Mouse (Mus musculus) CD8-positive naive resting alpha-beta T cell, adult 2 months (primary cell): ENCODE measurements around the gene Dpm2.
A peak's percentile ranks its signal among the peaks of the same experiment; 100 is the strongest.

ENCODE experiments used
- DNase-seq, 2 experiments: peaks; one replicate each; pipeline ENCODE4 v3.0.0; 2022; ENCODE audit warnings: low read depth in 2 of 2, low spot score in 2 of 2

The Dpm2 gene

DNA sequence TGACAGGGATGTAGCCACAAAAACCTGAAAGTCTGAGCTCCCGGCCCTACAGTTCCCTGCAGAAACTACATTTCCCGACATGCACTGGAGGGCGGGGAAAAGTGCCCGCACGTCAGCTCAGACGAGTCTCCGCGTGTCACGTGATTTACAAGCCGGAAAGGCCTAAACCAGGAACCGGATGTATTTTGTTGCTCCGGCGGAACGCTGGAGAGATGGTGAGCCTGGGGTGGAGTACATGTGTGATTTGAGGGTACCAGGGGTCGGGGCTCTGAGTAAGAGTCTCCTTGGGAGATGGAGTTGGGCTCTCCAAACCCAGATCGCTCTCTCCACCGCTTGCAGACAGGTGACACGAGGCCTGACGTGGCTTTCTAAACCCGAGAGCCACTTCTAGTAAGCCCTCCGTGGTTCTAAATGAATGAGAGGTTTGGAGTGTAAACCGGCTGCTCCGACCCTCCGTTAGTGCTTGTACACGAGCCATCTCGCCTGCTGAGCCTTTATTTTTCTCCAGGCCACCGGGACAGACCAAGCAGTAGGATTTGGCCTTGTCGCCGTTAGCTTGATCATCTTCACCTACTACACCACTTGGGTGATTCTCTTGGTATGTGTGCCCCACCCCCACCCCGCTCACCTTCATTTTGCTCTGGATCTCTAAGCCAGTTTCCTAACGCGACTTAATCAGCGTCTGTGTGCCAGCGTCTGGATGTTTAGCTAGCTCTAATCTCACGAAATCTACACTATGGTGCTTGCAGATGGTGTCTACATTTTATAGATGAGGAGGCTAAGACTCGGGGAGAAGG, at the start of gene Dpm2:
Gene Dpm2 (plus strand): TSS at position 161 of the 797 bp plus-strand sequence.
- peak; percentile 79 to 86 for DNase-seq

- DNase-seq: no peak
Measured at GRCm38 (mm10) chr2:32524536-32525031, 46.1 kb upstream of the Dpm2 start.

- no peak for DNase-seq
Measured at GRCm38 (mm10) chr2:32525816-32526215, 44.8 kb upstream of the Dpm2 start.

- no peak for DNase-seq
Measured at GRCm38 (mm10) chr2:32527468-32527966, 43.1 kb upstream of the Dpm2 start.

GRCm38 (mm10) chr2:32528326-32528725, 42.3 kb upstream of the Dpm2 start:
- no peak for DNase-seq

DNA sequence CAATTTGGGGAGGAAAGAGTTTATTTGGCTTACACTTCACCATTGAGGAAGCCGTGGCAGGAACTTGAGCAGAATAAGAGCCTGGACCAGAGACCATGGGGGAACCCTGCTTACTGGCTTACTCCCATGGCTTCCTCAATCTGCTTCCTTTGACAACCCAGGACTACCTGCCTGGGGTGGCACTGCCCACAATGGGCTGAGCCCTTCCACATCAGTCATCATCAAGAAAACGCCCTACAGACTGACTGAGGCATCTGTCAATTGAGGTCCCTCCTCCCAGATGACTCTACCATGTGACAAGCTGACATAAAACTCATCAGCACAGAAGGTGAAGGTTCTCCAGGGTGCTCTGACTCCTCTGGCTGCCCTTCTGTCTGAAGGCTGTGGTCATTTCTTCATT, 40.2 kb upstream of the Dpm2 start:
- DNase-seq: no peak

- no peak for DNase-seq
Measured at GRCm38 (mm10) chr2:32533163-32533562, 37.5 kb upstream of the Dpm2 start.

DNA sequence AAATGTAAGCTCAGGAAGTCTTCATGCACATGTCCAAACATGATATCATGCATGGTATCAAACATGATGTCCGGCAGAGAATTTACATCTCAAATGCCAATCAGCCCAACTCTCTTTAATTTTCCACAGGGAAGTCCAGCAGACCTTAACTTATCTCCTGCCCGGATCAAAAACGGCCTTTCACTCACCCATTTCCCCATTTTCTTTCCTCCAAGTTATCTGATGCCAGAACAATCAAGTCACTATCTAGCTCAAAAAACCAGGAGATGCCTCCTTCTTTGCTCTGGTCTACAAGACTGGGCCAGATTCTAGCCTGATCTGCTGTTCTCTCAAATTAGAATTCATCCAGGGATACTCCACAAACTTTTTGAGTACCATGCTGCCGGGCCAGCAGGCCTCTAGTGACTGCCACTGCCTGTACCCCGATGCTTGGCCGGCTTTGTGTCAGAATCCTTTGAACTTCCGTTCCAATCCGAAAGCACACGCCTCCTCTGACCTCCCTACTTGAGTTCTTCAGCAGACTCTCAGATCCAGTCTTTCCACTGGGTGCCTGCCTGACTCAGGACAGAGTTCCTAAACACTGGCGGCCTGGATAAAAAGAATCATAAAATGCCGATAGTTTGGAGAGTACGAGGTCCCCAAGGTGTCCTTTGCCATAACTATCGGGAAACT, 36.5 kb upstream of the Dpm2 start:
- no peak for DNase-seq

- peak; percentile 96 to 97 for DNase-seq
Measured at GRCm38 (mm10) chr2:32534733-32535471, 35.8 kb upstream of the Dpm2 start, which contains the start of gene Fam102a. Gene Fam102a, plus strand, starts transcription at chr2:32535332.

DNA sequence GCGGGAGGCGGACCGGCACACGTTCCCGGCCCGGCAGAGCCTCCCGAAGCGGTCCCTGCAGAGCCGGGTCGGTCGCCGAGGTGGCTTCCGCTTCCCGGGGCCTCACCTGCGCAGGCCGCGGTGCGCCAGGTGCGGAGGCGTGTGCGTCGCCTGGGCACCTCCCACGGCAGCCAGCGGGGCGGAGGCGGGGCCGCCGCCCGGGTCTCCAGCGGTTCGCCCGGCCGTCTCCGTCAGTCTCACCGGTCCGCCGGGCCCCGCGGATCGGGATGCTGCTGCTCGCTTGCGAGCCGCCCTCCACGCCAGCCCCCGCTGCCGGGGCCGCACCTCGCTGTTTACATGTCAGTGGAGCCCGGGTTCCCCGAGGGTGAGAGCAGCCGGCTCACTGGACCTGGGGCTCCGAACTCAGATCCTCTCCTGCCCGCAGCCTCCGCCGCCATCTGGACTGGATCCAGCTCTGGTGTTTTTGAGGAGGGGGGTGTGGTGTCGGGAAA, 35.1 kb upstream of the Dpm2 start:
- DNase-seq: peak in 1 of 2 experiments; percentile 67

GRCm38 (mm10) chr2:32536086-32536633, 34.5 kb upstream of the Dpm2 start:
- no peak for DNase-seq

DNA sequence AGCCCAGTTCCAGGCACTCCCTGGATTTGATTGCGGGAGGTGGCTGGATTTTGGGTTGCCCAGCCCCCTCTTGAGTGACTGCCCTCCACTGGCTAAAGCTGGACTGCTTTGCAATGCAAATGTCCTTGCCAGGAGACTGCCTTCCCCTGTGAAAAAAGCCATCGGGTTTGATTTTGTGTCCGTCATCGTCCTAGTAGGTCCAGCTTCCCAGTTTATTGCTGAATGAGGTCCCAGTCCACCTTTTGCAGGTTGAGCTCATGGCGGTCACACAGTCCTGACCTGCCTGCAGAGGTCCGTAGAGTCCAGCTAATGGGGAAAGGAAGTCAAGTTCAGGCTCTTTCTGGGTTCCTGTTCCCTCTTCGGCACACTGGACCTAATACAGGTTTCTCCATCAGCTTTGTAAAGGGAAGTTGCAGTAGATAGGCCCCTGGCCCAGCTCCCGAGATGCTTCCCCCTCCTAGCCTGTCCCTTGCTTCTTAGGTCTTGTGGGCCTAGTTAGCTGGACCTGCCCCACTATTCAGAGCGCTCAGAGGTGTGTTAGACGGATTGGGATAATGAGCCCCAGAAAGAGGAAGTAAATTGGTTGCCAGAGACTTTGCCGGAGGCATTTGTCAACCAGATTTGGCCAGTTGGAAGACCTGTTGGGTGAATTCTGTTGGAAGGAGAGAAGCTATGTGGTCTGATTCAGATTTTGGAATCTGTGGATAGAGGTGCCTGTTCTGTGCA, 33.9 kb upstream of the Dpm2 start:
- no peak for DNase-seq

- DNase-seq: no peak
Measured at GRCm38 (mm10) chr2:32537360-32537905, 33.2 kb upstream of the Dpm2 start.

GRCm38 (mm10) chr2:32537941-32538340, 32.7 kb upstream of the Dpm2 start:
- no peak for DNase-seq

DNA sequence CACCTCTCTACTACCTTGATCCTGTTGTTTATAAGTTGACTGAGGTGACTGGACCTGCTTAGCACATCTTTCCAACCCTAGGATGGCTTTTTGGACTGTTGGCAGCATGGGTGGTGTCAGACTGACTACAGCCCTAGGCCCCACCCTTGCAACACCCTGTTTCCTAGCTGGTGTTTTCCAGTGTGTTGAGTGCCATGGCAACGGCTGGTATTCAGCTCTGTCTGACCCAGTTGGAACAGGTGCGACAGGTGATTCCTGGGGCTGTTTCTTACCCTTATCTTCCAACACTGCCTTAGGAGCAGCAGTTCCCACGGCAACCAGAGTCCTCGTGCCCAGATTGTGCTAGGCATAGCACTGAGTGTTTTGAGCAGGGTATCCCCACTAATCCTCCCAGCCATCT, 32.2 kb upstream of the Dpm2 start:
- no peak for DNase-seq

GRCm38 (mm10) chr2:32539452-32539981, 31.1 kb upstream of the Dpm2 start:
- DNase-seq: no peak

DNA sequence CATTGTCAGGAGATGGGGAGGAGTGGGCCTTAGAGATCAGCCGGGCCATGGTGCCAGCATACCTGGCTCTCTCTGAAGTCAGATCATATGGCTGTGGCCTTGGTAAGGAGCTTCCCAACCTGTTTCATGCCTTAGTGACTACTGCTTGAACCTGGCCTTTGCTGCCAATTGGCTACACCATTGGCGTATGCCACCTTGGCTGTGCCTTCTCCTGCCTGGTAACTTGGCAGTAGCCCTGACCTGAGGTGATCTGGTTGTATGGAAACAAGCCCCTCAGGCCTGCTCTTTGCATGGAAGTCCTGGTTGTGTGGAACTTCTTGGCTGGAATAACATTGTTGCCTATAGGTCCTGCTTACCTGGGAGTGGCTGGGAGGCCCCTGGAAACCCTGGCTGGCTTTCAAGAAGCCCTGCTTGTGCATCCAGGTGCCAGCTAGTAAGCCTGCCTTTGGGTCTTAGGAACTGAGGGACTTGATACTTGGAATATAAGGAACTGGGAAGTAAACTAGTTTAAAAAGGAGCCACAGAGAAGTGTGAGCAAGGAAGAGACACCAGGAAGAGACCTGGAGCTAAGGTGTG, 29.2 kb upstream of the Dpm2 start:
- DNase-seq: no peak

DNA sequence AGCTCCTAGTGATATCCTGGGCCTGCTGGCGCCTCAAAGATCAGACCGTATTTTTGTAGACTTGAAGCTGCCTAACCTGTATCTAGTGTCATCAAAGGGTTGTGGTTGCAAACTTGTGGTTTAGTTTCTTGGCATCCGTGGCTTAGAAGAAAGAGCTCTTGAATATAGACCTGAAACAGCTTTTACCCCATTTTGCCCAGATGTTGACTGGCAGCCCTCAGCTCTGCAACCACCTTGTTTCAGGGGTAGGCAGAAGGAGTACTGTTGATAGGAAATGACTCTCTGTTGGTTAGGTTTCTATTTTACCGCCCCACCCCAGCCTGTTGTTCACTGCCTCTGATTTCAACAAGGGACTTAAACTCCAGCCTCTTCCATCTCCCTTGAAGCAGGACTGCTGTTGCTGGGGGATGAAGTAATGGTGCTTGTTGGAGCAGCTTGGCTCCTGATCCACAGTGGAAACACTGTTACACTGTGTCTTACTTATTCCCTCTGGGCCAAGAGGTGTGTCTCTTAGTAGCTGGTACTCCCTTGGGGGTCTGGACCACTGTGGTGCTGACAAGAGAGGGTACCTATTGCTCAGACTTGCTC, 28.6 kb upstream of the Dpm2 start:
- DNase-seq: peak; percentile 75 to 76

DNA sequence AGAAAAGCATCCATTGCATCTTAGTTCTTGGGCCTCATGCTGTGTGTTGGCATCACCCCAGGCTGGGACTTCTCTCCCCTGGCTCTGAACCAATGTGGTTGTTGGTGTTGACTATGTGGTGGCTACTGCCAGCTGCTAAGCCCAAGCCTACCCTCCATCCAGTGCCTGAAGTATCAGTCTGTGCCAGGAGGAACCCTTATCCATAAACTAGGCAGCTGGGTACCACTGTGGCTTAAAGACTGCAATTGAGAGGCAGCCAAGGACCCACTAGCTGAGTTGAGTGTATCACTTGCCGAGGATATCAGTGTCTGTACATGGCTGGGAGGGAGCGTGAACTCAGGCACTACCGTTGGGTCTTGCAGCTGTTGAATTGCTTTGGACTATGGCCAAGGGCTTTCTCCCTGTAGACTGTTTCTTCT, 27.6 kb upstream of the Dpm2 start:
- DNase-seq: no peak
